Mouse (Mus musculus) CH12F3 (cell line): ENCODE measurements at regions not wholly inside any gene's neighbourhood (a gene's known extent, or its start where the extent isn't known, plus 50 kb on each side); places are given as distances from the start of the nearest gene placed in this dataset.

Source experiments
- in situ Hi-C: fragments of 300-500 bp; cut with MboI; formaldehyde crosslinking; loops from 2 replicates; pipeline ENCODE4 v1.14.3; 2020; ENCODE audit warnings: low sequenced_read_pairs

DNA sequence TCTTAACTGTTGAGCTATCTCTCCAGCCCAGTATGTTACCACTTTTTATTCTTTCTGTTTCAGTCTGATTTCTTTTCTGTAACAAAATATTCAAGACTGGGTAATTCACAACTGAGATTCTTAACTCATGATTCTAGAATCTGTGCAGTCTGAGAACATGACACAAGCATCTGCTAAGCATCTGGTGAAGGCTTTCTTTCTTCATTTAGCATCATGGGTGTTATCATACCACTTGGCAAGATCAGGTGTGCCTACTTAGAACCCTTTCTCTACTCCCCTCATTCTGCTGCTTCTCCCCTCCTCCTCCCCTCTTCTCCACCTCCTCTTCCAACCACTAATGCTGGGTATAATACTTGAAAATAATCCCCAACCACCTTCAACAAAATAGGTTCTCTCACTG is 62.1 kb upstream of the Pfn2 start:
- in situ Hi-C loops, result no loop called here

GRCm38 (mm10) chr3:57911831-57912596 is 64.1 kb upstream of the Pfn2 start:
- in situ Hi-C loops, result no loop called here

DNA sequence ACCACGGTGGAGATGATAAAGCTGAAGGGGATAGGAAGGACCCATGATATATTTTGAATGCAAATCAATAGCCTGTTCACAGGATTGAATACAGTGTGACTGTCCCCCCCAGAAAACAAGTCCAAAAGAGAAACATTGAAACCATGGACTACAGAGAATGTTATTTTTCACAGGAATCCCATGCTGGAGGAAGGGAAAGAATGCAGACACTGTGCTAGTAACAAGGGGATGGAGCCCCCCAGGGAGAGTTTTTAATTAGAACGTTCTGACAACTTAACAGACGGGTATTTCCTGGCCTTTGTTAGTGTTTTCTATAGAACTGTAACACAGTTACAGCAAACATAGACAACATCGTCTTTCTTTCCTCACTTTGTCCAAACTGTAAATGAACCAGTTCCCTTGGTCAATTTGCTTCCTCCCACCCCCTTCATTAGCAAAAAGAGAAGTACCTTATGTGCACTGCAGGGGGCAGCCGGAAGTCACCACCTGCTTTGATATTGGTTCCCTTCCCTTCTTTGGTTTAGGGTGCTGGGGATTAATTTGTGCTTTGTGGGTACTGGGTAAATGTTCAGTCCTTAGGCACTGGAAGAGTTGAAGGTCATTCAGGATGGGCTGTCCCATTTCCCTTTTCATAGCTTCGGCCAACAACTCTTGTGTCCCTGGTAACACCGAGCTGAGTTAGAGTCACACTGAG is 64.9 kb upstream of the Pfn2 start:
- in situ Hi-C loops, result no loop called here

- in situ Hi-C loops, result no loop called here
Measured at GRCm38 (mm10) chr3:57914687-57915086, 66.8 kb upstream of the Pfn2 start.

DNA sequence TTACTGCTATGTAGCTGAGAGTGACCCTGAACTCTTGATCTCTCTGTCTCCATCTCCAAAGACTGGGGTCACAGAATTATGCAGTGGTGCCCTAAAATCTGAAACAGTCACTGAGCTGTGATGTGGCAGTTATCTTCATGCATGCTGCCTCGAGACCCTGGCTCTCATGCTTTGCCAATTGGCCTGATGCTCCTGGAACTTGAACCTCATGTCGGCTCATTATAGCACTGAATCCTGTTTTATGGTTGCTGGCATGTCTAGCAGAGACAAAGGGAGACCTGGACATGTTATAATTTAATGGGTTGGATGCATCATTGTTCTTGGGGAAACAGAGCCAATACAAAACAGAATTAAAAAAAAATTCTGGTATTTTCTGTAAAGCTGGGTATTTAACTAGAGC is 71.0 kb upstream of the Pfn2 start:
- in situ Hi-C loops, result no loop called here

GRCm38 (mm10) chr3:57919390-57920089 is 71.7 kb upstream of the Pfn2 start:
- in situ Hi-C loops, result no loop called here

- in situ Hi-C loops, result no loop called here
Measured at GRCm38 (mm10) chr3:57920090-57920432, 72.2 kb upstream of the Pfn2 start.

GRCm38 (mm10) chr3:57921071-57921882 is 73.4 kb upstream of the Pfn2 start:
- in situ Hi-C loops, result no loop called here

- in situ Hi-C loops, result no loop called here
Measured at GRCm38 (mm10) chr3:57923061-57923460, 75.2 kb upstream of the Pfn2 start.

- in situ Hi-C loops, result no loop called here
Measured at GRCm38 (mm10) chr3:57932657-57933539, 85.0 kb upstream of the Pfn2 start.

DNA sequence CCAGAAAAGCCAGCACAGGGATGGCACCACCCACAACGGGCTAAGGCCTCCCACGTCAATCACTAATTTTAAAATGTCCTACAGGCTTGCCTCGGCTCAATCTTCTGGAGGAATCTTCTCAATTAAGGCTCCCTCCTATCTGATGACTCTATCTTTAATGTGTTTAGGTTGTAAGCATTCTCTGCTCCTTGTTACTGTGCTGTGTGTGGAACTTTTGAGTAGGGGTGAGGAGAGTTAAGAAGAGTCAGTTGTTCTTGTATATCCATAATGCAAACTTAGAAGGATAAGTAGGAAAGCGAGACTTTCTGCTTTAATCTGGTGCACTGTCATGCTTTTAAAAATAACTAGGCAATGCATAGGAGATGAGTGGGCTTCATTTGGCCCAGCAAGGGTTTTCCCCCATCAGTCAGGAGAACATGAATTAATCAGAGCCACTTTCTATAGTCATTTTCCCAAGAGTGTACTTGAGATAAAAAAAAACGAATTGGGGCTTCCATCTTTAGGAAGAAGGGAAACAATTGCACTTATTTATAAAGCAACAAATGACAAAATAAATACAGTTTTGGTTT is 87.2 kb upstream of the Pfn2 start:
- in situ Hi-C loops, result no loop called here

DNA sequence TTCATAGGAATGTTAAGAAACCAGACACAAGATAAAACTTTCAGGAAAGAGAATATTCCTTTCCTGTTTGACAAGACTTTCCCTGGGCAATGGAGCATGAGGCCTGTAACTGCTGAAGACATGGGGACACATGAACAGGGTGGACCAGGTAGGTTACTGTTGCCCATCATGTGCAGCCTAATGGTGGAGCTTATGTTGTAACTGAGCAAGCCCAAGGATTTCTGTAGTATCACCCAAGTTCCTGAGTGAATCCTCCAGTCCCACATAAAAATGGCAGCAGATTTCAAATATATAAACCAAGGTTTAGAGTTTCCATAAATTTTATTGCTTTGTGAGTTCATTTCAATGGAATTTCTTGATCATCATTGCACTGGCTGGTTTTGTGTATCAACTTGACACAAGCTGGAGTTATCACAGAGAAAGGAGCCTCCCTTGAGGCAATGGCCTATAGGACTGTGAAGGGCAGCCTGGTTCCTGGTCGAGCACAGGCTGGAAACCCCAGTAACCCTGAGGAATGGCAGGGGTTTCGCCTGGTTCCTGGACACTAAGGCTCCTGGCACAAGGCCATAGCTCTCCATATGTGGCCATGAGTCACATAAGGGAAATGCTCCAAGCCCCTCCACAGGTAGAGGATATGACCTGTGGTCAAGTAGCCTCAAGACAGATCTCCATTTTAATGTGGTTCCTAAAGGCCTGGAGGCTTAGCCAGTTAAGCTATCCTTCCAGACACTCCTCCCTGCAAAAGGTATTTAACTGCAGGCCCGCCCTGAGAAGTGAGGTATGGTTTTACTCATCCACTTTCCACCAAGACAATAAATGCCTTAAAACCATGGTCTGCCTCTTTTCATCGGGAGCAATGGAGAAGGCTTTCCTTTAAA is 92.9 kb upstream of the Pfn2 start:
- in situ Hi-C loops, result no loop called here

- in situ Hi-C loops, result no loop called here
Measured at GRCm38 (mm10) chr3:57944698-57945097, 96.8 kb upstream of the Pfn2 start.

DNA sequence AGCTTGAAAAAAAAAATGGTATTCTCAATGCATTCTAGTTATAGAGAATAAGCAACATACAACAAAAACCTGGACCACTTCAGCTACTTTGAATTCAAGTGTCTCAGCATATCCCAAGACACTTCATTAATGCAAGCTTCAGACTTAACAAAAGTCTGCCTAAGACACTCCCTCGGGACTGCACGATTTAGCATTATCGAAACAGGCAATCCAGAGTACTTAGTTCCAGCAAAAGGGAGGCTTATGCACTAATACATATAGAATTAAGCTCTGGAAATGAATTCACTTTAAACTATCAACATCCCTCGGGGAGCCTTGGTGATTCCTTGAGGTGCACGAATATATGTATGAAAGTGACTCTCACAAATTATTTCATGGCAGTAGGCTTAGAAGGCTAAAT is 97.9 kb upstream of the Pfn2 start:
- in situ Hi-C loops, result no loop called here

GRCm38 (mm10) chr3:57947331-57947730 is 99.5 kb upstream of the Pfn2 start:
- in situ Hi-C loops, result no loop called here

GRCm38 (mm10) chr3:57948720-57949119 is 100.8 kb upstream of the Pfn2 start:
- in situ Hi-C loops, result no loop called here

DNA sequence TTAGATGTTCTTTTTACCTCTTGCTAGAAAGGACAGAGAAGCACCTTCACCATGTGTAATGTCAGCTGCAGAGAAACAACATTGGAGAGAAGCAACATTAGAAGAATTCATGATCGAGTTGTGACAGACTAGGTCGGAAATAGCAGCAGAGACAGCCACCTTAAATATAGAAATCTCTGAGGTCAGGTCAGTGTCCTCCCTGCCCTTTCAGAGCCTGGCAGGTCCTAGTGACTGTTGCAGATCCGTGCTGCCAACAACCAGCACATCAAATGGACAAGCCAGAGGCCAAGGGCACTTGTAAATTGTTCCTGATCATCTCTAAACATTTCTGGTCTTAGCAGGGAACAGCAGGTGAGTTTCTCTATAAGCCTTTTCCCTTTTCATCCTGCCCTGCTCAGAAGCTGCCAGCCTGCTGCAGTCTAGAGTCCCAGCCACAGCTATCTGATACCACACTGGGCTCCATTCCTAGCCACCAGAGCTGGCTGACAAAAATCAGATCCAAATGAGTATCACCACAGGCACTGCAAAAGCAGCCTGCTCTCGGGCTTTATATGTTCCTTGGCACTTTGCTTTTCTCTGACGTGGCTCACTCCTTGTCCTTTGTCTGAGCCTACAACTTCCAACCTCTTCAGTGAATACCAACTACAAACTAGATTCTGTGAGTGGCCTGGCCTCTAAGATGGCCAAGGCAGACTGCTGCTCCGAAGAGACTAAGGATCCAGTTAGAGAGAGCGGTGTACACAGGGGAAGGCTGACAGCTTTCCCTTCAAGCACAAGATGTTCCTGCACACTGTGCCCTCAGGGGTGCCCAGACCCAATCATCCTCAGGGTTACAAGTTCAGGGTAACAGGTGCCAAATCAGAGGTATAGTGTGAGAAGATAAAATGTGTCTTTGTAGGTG is 102.8 kb upstream of the Pfn2 start:
- in situ Hi-C loops, result no loop called here

GRCm38 (mm10) chr3:57951438-57951837 is 103.6 kb upstream of the Pfn2 start:
- in situ Hi-C loops, result no loop called here
